Mouse (Mus musculus) lung, adult 2 months (tissue): Measurements from ENCODE around the gene Adh1.

Source experiments
- CTCF ChIP-seq: fragments of 200-500 bp; IDR thresholded peaks from 2 replicates; pipeline ENCODE4 v1.5.1; 2011; ENCODE audit warnings: mild to moderate bottlenecking, low read length, control low read depth; ENCODE audit not compliant: insufficient read depth
- POLR2A ChIP-seq: fragments of 200-500 bp; IDR thresholded peaks from 2 replicates; pipeline ENCODE4 v1.6.1; 2011; ENCODE audit warnings: low read depth, mild to moderate bottlenecking, control low read depth, low read length, borderline replicate concordance; ENCODE audit errors: extremely low read depth

- no peak for TF ChIP-seq POLR2A
- no peak for TF ChIP-seq CTCF
These were observed 26.9 kb downstream of the Adh1 start for GRCm38 (mm10) chr3:138287686-138288085.
